Mouse (Mus musculus) layer of hippocampus, adult 9-10 months (tissue): ENCODE data around the gene Capn11.

Source experiments
- DNase-seq: peaks from one replicate; pipeline ENCODE4 v3.0.0; 2022; ENCODE audit warnings: low spot score

Gene Capn11

GRCm38 (mm10) chr17:45598891-45599290 is 60.2 kb downstream of the Capn11 start:
- no peak for DNase-seq

- DNase-seq: no peak
Observed at GRCm38 (mm10) chr17:45598376-45598775, 60.7 kb downstream of the Capn11 start.

- DNase-seq: no peak
Observed at GRCm38 (mm10) chr17:45597787-45598186, 61.3 kb downstream of the Capn11 start.

DNA sequence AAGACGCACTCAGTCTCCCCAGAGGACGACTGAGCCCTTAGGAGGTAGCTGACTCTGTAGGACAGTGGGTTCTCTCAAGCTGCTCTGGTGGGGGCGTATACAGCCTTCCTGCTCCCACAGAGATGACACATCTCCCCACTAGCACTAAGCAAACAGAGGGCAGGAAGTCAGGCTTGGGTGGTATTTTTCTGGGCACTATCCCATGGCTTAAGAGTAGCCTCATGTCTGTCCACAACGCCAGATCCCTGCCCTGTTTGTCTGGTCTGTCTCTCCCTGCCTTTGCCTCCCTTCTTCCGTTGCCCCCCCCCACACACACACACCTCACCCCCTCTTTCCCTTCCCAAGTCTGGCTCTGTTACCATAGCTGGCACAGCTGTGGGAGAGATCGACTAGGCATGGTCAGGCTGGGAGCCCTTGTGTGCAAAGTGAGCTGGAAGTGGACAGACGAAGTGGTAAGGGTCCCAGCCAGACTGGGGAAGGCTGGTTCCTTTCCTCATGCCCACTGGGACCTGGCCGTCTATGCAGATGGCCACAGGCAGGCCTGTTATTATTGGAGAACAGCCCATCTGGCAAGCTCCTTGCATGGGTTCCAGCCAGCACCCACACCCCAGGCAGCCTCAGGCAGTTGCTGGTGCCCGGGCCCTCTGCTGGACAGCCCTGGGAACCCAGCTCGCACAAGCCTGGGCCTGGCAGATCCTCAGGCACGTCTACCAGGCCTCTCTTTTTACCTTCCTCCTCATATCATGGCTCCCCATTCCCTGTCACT is 62.3 kb downstream of the Capn11 start:
- no peak for DNase-seq

DNA sequence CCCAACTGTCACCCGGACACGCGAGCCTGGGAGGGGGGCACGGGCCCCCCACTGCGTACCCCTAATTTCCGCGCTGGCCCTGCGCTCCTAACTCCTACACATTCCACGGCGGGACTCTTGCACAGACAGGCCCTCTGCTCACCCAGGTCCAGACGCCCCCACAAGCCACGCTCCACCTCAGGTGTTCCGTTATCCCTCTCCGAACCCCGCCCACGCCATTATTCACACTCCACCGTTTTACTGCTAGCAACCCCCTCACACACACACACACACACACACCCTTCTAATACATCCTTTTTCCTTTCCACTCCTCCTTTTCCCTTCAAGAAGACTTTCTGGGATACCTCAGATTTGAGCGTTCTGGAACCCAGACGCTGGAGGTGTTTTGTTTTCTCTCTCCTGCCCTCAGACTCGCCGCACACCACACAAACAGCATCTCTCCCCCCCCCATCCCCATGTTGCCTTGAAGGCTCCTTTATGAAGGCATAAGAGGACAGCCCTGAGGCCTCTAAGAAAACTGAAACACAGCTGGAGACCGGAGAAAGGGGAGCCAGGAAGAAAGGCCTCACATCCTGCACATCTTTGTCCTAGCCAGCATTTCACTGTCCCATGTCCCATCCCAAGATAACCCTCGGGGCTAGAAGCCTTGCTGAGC is 63.3 kb downstream of the Capn11 start:
- DNase-seq: no peak

- no peak for DNase-seq
Observed at GRCm38 (mm10) chr17:45594881-45595735, 64.0 kb downstream of the Capn11 start.

DNA sequence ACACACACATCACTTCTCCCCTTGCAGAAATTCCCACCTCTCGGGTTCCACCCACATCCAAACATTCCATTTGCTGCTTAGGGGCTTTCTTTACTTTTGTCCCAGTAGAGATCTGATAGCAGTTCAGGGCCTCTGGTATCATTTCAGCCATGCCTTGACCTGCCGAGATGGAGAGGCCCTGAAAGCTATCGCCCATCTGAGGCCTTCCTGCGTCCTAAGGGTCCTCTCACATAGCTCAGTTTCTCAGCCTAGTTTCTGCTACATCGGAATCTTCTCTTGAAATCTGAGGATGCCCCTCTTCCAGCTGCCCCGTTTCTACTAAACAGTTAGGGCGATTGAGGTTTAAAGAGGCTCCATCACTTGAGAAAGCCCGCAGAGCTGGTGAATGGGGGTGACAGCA is 64.9 kb downstream of the Capn11 start:
- no peak for DNase-seq

DNA sequence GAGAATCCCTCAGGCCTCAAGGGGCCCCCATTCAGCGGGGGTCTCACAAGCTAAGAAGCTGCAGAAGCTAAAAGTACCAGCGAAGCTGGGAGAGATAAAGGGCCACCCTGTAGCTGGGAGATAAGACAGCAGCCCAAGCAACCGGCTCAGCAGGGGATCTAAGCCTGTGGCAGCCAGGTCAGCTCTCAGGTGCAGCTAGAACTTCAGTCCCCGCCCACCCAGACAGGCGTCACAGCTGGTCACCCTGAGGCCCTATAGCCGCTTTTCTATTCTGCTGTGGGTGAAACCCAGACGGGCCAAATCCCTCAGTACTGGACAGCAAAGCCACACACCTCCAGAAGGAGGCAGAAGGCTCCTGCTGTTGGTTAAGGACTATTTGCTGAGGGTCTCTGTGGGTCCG is 65.6 kb downstream of the Capn11 start:
- no peak for DNase-seq

DNA sequence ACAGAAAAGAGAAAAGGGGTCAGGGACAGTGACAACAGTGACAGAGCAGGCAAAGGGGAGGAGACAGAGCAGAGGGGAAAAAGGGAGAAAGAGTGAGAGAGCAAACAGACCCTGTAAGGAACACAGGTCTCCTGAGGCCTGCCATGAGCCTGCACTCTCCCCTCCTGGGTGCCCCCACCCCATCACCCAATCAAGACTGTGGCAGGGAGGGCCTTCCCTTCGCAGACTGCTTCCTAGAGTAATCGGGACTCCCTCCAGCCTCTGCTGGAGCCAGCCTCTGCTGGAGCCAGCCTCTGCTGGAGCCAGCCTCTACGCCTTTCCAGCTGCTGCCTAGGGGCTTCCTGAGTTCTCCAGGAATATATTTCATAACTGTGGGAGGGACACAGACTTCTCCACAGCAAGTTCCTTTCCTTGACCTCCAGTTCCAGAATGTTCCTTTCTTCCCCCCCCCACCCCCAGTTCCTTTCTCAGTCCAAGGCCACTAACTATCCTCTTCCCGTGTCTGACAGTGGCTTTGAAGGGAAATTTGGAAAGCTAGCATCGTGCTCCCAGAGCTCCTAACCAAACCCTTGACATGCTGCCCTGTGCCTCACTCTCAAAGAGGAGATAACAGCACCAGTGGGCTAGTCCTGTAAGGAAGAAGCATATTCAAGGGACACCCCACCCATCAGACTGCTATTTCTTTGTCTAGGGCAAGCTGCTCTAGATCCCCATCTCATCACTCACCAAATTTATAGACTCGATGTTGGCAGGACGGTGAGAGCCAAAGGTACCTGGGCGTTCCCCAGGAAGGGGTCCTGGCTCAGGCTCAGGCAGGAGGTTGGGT is 66.3 kb downstream of the Capn11 start:
- DNase-seq: no peak

- no peak for DNase-seq
Observed at GRCm38 (mm10) chr17:45591701-45592605, 67.2 kb downstream of the Capn11 start.

- no peak for DNase-seq
Observed at GRCm38 (mm10) chr17:45590410-45590809, 68.7 kb downstream of the Capn11 start.

- DNase-seq: no peak
Observed at GRCm38 (mm10) chr17:45589844-45590243, 69.3 kb downstream of the Capn11 start.

DNA sequence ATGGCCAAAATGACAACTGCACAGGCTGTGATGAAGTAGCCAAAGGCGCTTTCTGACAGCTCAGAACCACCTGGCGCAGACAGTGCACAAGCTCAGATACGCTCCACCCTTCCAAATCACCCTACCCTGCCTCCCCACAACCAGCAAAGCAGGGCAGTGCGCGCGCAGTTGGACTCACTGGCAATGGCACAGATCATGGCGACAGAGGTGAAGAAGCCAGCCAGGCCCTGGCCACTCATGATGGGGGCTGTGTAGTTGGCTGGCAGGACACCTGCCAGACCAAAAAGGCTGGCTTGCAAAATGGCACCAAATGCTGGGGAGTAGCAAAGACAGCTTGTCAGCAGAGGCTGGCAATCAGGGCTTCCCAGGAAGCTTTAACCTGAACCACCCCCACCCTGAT is 69.9 kb downstream of the Capn11 start:
- DNase-seq: no peak

GRCm38 (mm10) chr17:45588370-45588769 is 70.8 kb downstream of the Capn11 start:
- no peak for DNase-seq

DNA sequence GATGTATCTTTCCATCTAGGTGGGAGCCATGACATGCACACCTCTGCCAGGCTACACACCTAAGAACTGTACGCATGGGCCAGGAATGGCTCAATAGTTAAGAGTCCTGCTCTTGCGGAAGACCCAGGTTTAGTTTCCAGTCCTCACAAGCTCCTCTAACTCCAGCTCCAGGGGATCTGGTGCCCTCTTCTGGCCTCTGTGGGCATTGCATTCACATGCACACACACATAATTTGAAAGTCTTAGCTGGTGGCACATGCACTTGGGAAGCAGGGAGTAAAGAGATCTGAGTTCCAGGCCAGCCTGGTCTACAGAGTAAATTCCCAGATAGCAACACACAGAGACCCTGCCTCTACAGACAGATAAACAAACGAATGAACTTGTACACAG is 72.7 kb downstream of the Capn11 start:
- DNase-seq: no peak

- no peak for DNase-seq
Observed at GRCm38 (mm10) chr17:45585725-45586448, 73.2 kb downstream of the Capn11 start.

GRCm38 (mm10) chr17:45584939-45585678 is 74.0 kb downstream of the Capn11 start:
- DNase-seq: peak; percentile 67

- no peak for DNase-seq
Observed at GRCm38 (mm10) chr17:45584096-45584896, 74.8 kb downstream of the Capn11 start.
